Mouse (Mus musculus): Measurements from ENCODE around the gene Cacna1e. TPM values are rescaled to one million over a fixed set of nuclear protein-coding genes. Genes with fewer than 3 reads are reported as not detected.

The Cacna1e gene
- polyA plus RNA-seq, 1 experiment from 2014 or later, result 7.8 TPM

- H3K9me3 ChIP-seq, result no peaks in the 10 kb centered on the region
- no peaks in the 10 kb centered on the region for H3K36me3 ChIP-seq
- no peak overlapping the region for H3K9ac ChIP-seq
- no peaks in the 10 kb centered on the region for H3K27me3 ChIP-seq
- no peaks in the 10 kb centered on the region for H3K4me1 ChIP-seq (replicated peaks)
- H3K4me2 ChIP-seq, result no peak overlapping the region
- H3K27ac ChIP-seq, result no peak overlapping the region
- WGBS, result 48% methylated on average over 2 of the region's 2 CpGs
- ATAC-seq (ENCODE audit: low FRiP score), result no peak
- H3K4me3 ChIP-seq, result no peak overlapping the region
Observed at GRCm38 (mm10) chr1:154576418-154576817, 307.9 kb downstream of the Cacna1e start.

- Histone ChIP-seq H3K36me3 (no peaks in the 10 kb centered on the region), H3K9ac (no peak overlapping the region), H3K9me3 (no peaks in the 10 kb centered on the region), H3K4me3 (no peak overlapping the region), H3K4me2 (no peak overlapping the region), H3K27ac (no peak overlapping the region), H3K4me1 (replicated peaks) (no peaks in the 10 kb centered on the region), H3K27me3 (no peaks in the 10 kb centered on the region)
- WGBS, result 92% methylated on average over 6 of the region's 6 CpGs
- no peak for ATAC-seq (ENCODE audit: low FRiP score)
Observed at GRCm38 (mm10) chr1:154566026-154566425, 318.3 kb downstream of the Cacna1e start.

- Histone ChIP-seq H3K9me3 (no peaks in the 10 kb centered on the region), H3K9ac (no peak overlapping the region), H3K4me3 (no peak overlapping the region), H3K4me1 (replicated peaks) (peaks cover 10% of the 10 kb centered on the region), H3K36me3 (no peaks in the 10 kb centered on the region), H3K27ac (peak overlapping the region; percentile 26; the same call in 1 of the 2 replicates), H3K27me3 (no peaks in the 10 kb centered on the region), H3K4me2 (no peak overlapping the region)
- ATAC-seq (ENCODE audit: low FRiP score), result no peak
- 38% methylated on average over 1 of the region's 1 CpGs for WGBS
Observed at GRCm38 (mm10) chr1:154555811-154556210, 328.5 kb downstream of the Cacna1e start.

- Histone ChIP-seq H3K9ac (no peak overlapping the region), H3K4me1 (replicated peaks) (peaks cover 10% of the 10 kb centered on the region), H3K4me3 (no peak overlapping the region), H3K36me3 (no peaks in the 10 kb centered on the region), H3K27me3 (no peaks in the 10 kb centered on the region), H3K27ac (no peak overlapping the region), H3K4me2 (no peak overlapping the region), H3K9me3 (no peaks in the 10 kb centered on the region)
- ATAC-seq (ENCODE audit: low FRiP score), result no peak
- 93% methylated on average over 1 of the region's 1 CpGs for WGBS
Observed at GRCm38 (mm10) chr1:154553132-154553531, 331.2 kb downstream of the Cacna1e start.

- no peaks in the 10 kb centered on the region for H3K36me3 ChIP-seq
- no peak overlapping the region for H3K4me2 ChIP-seq
- ATAC-seq (ENCODE audit: low FRiP score), result no peak
- no peak overlapping the region for H3K27ac ChIP-seq
- H3K9ac ChIP-seq, result no peak overlapping the region
- no peaks in the 10 kb centered on the region for H3K9me3 ChIP-seq
- no peaks in the 10 kb centered on the region for H3K27me3 ChIP-seq
- H3K4me3 ChIP-seq, result no peak overlapping the region
- peaks cover 9% of the 10 kb centered on the region; the same call in 1 of the 2 replicates for H3K4me1 ChIP-seq (replicated peaks)
Observed at GRCm38 (mm10) chr1:154537445-154537844, 346.9 kb downstream of the Cacna1e start.

GRCm38 (mm10) chr1:154536763-154537162 lies 347.5 kb downstream of the Cacna1e start:
- Histone ChIP-seq H3K4me3 (no peak overlapping the region), H3K4me1 (replicated peaks) (peaks cover 9% of the 10 kb centered on the region; the same call in 1 of the 2 replicates), H3K4me2 (no peak overlapping the region), H3K27ac (no peak overlapping the region), H3K27me3 (no peaks in the 10 kb centered on the region), H3K9ac (no peak overlapping the region), H3K9me3 (no peaks in the 10 kb centered on the region), H3K36me3 (no peaks in the 10 kb centered on the region)
- WGBS, result 82% methylated on average over 2 of the region's 2 CpGs
- ATAC-seq (ENCODE audit: low FRiP score), result no peak

- H3K36me3 ChIP-seq, result no peaks in the 10 kb centered on the region
- H3K4me1 ChIP-seq (replicated peaks), result peaks cover 9% of the 10 kb centered on the region; the same call in 1 of the 2 replicates
- no peak overlapping the region for H3K27ac ChIP-seq
- H3K27me3 ChIP-seq, result no peaks in the 10 kb centered on the region
- H3K9ac ChIP-seq, result no peak overlapping the region
- 67% methylated on average over 11 of the region's 11 CpGs for WGBS
- no peaks in the 10 kb centered on the region for H3K9me3 ChIP-seq
- no peak for ATAC-seq (ENCODE audit: low FRiP score)
- H3K4me3 ChIP-seq, result no peak overlapping the region
- H3K4me2 ChIP-seq, result no peak overlapping the region
Observed at GRCm38 (mm10) chr1:154532987-154533940, 351.0 kb downstream of the Cacna1e start.

- H3K4me3 ChIP-seq, result no peak overlapping the region
- no peaks in the 10 kb centered on the region for H3K36me3 ChIP-seq
- H3K27me3 ChIP-seq, result no peaks in the 10 kb centered on the region
- no peak overlapping the region for H3K9ac ChIP-seq
- no peak overlapping the region for H3K27ac ChIP-seq
- ATAC-seq (ENCODE audit: low FRiP score), result no peak
- H3K9me3 ChIP-seq, result no peaks in the 10 kb centered on the region
- peaks cover 9% of the 10 kb centered on the region; the same call in 1 of the 2 replicates for H3K4me1 ChIP-seq (replicated peaks)
- WGBS, result 93% methylated on average over 4 of the region's 4 CpGs
- no peak overlapping the region for H3K4me2 ChIP-seq
Observed at GRCm38 (mm10) chr1:154529666-154530065, 354.6 kb downstream of the Cacna1e start.

- Histone ChIP-seq H3K9ac (no peak overlapping the region), H3K36me3 (no peaks in the 10 kb centered on the region), H3K4me1 (replicated peaks) (peaks cover 9% of the 10 kb centered on the region; the same call in 1 of the 2 replicates), H3K9me3 (no peaks in the 10 kb centered on the region), H3K4me2 (no peak overlapping the region), H3K27me3 (no peaks in the 10 kb centered on the region), H3K27ac (no peak overlapping the region), H3K4me3 (no peak overlapping the region)
- WGBS, result 94% methylated on average over 6 of the region's 6 CpGs
- no peak for ATAC-seq (ENCODE audit: low FRiP score)
Observed at GRCm38 (mm10) chr1:154528803-154529202, 355.5 kb downstream of the Cacna1e start.

GRCm38 (mm10) chr1:154520715-154521114 lies 363.6 kb downstream of the Cacna1e start:
- no peak overlapping the region for H3K4me2 ChIP-seq
- no peak overlapping the region for H3K9ac ChIP-seq
- H3K4me3 ChIP-seq, result no peak overlapping the region
- H3K4me1 ChIP-seq (replicated peaks), result no peaks in the 10 kb centered on the region
- no peaks in the 10 kb centered on the region for H3K27me3 ChIP-seq
- WGBS, result 91% methylated on average over 2 of the region's 2 CpGs
- no peak overlapping the region for H3K27ac ChIP-seq
- no peak for ATAC-seq (ENCODE audit: low FRiP score)
- H3K36me3 ChIP-seq, result no peaks in the 10 kb centered on the region
- H3K9me3 ChIP-seq, result no peaks in the 10 kb centered on the region

GRCm38 (mm10) chr1:154515350-154515749 lies 369.0 kb downstream of the Cacna1e start:
- no peak overlapping the region for H3K27ac ChIP-seq
- H3K9me3 ChIP-seq, result no peaks in the 10 kb centered on the region
- H3K9ac ChIP-seq, result no peak overlapping the region
- no peak overlapping the region for H3K4me2 ChIP-seq
- no peak for ATAC-seq (ENCODE audit: low FRiP score)
- no peaks in the 10 kb centered on the region for H3K36me3 ChIP-seq
- no peak overlapping the region for H3K4me3 ChIP-seq
- H3K27me3 ChIP-seq, result no peaks in the 10 kb centered on the region
- no peaks in the 10 kb centered on the region for H3K4me1 ChIP-seq (replicated peaks)
- WGBS, result 97% methylated on average over 2 of the region's 2 CpGs

- H3K4me1 ChIP-seq (replicated peaks), result no peaks in the 10 kb centered on the region
- H3K9ac ChIP-seq, result no peak overlapping the region
- no peaks in the 10 kb centered on the region for H3K9me3 ChIP-seq
- no peak for ATAC-seq (ENCODE audit: low FRiP score)
- no peak overlapping the region for H3K27ac ChIP-seq
- no peaks in the 10 kb centered on the region for H3K36me3 ChIP-seq
- H3K4me2 ChIP-seq, result no peak overlapping the region
- H3K27me3 ChIP-seq, result no peaks in the 10 kb centered on the region
- no peak overlapping the region for H3K4me3 ChIP-seq
Observed at GRCm38 (mm10) chr1:154511736-154512135, 372.6 kb downstream of the Cacna1e start.

GRCm38 (mm10) chr1:154504005-154504404 lies 380.3 kb downstream of the Cacna1e start:
- no peak for ATAC-seq (ENCODE audit: low FRiP score)
- Histone ChIP-seq H3K27me3 (no peaks in the 10 kb centered on the region), H3K9ac (no peak overlapping the region), H3K4me3 (no peak overlapping the region), H3K9me3 (no peaks in the 10 kb centered on the region), H3K4me1 (replicated peaks) (peaks cover 11% of the 10 kb centered on the region), H3K36me3 (no peaks in the 10 kb centered on the region), H3K27ac (no peak overlapping the region), H3K4me2 (no peak overlapping the region)
- WGBS, result 55% methylated on average over 4 of the region's 4 CpGs
